Mouse (Mus musculus): ENCODE data around the gene Olfr631.
"Not testable (repeated sequence)": the region's sequence is repeated elsewhere in the genome, so short reads cannot be mapped to it uniquely, and the experiment has no call there.

The Olfr631 gene

DNA sequence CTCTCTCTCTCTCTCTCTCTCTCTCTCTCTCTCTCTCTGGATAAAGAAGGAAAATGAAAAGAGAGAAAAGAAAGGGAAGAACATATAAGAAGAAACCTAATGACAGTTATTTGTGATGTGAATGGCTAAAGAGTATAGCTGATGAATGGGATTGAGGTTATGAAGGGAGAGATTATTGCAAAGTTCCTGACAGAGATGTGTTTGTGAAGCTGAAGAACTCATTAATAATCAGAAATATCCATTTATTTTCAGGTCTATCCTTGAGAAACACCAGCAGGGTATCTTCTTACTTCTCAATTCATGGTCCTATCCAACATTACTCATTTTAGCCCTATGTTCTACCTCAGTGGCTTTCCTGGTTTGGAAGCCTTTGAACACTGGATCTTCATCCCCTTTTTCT is at the start of gene Olfr631:
Olfr631 (plus strand) TSS at position 301 of the 400 bp plus-strand sequence.
- ChIA-PET CTCF (no interaction called here), POLR2A (no interaction called here)

DNA sequence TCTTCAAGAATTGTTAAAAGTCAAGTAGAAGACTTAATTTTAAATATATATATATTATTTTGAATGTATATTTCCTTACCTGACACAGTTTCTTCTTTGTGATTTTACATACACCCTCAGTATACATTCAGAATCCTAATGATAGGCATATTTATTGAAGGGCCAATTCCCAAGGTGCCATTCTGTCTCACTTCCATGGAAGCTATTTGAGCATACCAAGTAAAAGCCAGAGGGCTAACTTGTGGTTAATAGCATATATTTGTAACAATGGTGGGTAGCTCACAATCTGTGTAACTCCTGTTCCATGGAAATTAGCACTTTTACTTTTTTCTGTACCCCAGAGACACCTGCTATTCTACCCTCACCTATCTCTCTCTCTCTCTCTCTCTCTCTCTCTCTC is 42.5 kb upstream of the Olfr631 start, which contains the start of gene Olfr66:
Olfr66 (minus strand) TSS at position 101 of the 400 bp plus-strand sequence.
- ChIA-PET POLR2A (no interaction called here), CTCF (no interaction called here)

GRCm38 (mm10) chr7:103894385-103894784 is 34.2 kb upstream of the Olfr631 start, which contains the start of gene Olfr64:
TSS of gene Olfr64 (minus strand) at chr7:103894485.
- POLR2A ChIA-PET = no interaction called here

DNA sequence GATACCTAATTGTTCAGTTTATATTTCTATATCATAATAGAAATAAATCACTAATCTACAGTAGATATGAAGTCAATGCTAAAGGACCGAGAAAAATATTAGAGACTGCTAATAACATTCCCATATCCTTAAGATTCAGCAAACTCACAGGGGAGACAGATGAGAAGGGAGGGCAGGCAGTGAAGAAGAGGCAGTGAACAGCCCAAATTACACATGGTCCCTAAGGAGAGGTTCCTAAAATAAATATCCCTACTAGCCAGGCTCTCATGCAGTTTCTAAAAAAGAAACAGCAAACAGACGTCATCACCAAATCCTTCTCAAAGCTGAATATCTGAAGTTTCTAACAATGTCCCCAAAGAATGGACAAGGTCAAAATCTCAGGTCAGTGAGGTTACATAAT is 25.4 kb upstream of the Olfr631 start, which contains the start of gene Olfr65:
Olfr65 (plus strand) TSS at position 301 of the 400 bp plus-strand sequence.
- ChIA-PET POLR2A (no interaction called here), CTCF (no interaction called here)

More at GRCm38 (mm10) chr7:103894385-103894784, 34.2 kb upstream of the Olfr631 start, which contains the start of gene Olfr64:
- CTCF ChIA-PET = interaction anchor here in 1 of 4 experiments (1.4 kb wide), 1 partner anchor 19 kb away, joined by 3 read pairs; no protein-coding TSS in a partner anchor

- CTCF ChIA-PET = no interaction called here
Measured at GRCm38 (mm10) chr7:103910047-103910446, 18.6 kb upstream of the Olfr631 start.

DNA sequence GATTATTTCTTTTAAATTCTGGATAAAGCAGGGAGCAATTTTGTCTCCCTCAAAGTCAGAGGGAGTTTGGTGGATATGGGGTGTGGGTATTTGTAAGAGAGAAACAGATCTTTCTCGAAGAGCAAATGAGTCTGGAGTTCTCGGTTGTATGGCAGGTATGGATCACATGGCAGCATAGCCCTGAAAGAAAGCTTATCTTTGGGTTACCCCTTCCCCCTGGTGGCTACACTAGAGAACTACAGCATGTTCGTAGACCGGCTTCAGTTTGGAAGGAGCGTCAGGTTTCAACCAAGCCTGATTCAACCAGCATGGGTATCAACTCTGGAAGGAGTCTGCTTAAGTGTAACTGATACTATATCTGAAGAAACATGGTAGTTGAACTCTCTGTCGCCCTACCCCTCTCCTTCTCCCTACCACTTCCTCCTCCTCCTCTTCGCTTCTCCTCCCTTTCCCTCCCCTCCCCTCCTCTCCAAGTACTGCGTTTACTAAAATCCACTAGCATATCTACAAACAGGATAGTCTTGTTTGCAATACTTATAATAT is 15.6 kb upstream of the Olfr631 start:
- CTCF ChIA-PET = interaction anchor here in 2 of 4 experiments (0.5 to 1.0 kb wide), 4 partner anchors 19 to 1457 kb away, joined by 3 to 4 read pairs (median 3); partner anchors contain the start of gene Olfr64 (in 1 of the 2)

More at GRCm38 (mm10) chr7:103910047-103910446, 18.6 kb upstream of the Olfr631 start:
- POLR2A ChIA-PET = no interaction called here

GRCm38 (mm10) chr7:103915338-103915737 is 13.3 kb upstream of the Olfr631 start:
- POLR2A ChIA-PET = no interaction called here
- CTCF ChIA-PET = no interaction called here

More for the DNA sequence above, 15.6 kb upstream of the Olfr631 start:
- POLR2A ChIA-PET = no interaction called here

DNA sequence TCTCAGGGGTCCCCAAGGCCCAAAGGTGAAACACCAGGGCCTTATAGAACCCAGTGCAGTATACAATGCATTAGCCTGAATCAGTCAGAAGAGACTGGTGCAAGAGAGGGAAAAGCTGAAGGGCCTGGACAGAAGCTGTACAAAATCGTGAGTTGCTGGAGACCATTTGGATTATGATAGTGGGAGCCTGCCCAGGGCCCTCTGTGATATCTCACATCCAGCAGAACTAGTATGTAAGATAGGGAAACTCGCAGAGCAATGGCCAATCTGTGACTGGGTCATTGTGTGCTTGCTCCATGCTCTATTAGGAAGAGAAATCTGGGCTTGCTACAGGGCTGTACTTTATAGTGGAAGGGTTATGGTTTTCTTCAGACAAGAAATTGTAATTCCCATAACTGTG is 5.6 kb downstream of the Olfr631 start, which contains the start of gene Olfr632:
Olfr632 (plus strand) TSS at position 84 of the 400 bp plus-strand sequence.
- CTCF ChIA-PET = no interaction called here

DNA sequence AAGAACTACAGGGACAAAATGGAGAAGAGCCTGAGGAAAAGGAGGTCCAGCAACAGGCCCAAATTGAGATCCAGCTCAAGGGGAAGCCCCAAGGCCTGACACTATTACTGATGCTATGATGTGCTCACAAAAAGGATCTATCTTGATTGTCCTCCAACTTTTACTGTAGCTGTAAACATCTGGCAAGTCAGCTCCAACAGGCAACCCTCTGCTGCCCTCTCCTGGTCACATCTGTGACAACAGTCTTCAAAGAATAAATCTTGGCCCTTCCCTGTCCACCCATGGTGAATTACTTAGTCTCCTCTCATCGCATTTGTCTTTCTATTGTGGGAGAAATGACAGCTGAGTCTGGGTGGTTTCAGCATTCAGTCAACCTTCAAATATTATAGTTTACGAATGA is 14.1 kb downstream of the Olfr631 start:
- POLR2A ChIA-PET = no interaction called here

More for the DNA sequence above, 5.6 kb downstream of the Olfr631 start, which contains the start of gene Olfr632:
- POLR2A ChIA-PET = interaction anchor here in 1 of 4 experiments (1.2 kb wide), 1 partner anchor 126 kb away, joined by 3 read pairs; no protein-coding TSS in a partner anchor

GRCm38 (mm10) chr7:103944137-103944536 is 15.5 kb downstream of the Olfr631 start, which contains the start of gene Olfr633:
TSS of gene Olfr633 (plus strand) at chr7:103944437.
- POLR2A ChIA-PET = no interaction called here
- CTCF ChIA-PET = no interaction called here

More for the DNA sequence above, 14.1 kb downstream of the Olfr631 start:
- CTCF ChIA-PET = interaction anchor here (0.6 to 1.5 kb wide), 11 partner anchors 9 to 1435 kb away, joined by 3 to 6 read pairs (median 3); no protein-coding TSS in a partner anchor

DNA sequence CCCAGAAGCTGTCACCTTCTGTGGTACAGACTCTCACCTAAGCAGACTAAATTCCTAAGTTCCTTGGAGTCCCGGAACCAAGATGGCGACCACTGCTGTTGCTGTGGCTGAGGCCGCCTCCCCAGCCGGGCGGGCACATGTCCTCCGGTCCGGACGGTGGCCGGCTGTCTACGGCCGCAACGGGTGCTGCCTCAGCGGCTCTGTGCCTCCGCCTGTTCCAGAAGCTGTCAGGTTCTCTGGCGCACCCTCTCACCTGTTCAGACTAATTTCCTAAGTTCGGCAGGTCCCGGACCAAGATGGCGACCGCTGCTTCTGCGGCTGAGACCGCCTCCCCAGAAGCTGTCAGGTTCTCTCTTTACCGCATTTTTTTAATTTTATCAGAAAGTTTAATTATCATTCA is 38.2 kb downstream of the Olfr631 start:
- POLR2A ChIA-PET, CTCF ChIA-PET: not testable (repeated sequence)

DNA sequence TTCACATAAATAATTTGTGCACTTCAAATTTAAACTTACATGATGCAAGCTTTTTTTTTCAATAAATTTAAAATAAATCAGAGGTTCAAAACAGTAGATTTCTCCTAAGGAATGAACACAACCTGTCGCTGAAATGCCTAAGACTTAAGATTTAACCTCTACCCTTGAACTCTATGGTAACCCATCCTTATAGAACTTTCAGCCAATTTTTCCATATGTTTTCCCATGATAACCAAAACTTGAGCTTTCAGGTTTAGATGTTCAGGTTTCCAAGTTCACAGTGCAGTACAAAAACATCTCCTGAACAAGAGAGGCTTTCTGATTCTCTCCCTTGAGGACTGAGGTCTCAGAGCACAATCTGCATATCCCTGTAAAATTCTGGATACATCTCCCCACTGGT is 42.2 kb downstream of the Olfr631 start, which contains the start of gene Olfr635:
Olfr635 (plus strand) TSS at position 301 of the 400 bp plus-strand sequence.
- CTCF ChIA-PET = no interaction called here
- POLR2A ChIA-PET = no interaction called here

- ChIA-PET CTCF (no interaction called here), POLR2A (no interaction called here)
Measured at GRCm38 (mm10) chr7:103971782-103972181, 43.2 kb downstream of the Olfr631 start.

Data from embryonic stem cell, embryonic (primary cell).